Mouse (Mus musculus) liver, embryonic 14.5 days (tissue): Measurements from ENCODE around the gene P3h2.

ENCODE experiments used
- CTCF ChIP-seq: IDR thresholded peaks from 2 replicates; pipeline ENCODE4 v1.5.1; 2016; ENCODE audit warnings: antibody characterized with exemption, low read depth, control low read depth
- EP300 ChIP-seq: IDR thresholded peaks from 2 replicates; pipeline ENCODE4 v1.6.1; 2016; ENCODE audit warnings: antibody characterized with exemption, low read depth

- no peak for TF ChIP-seq CTCF
- no peak for TF ChIP-seq EP300
These were observed 63.7 kb downstream of the P3h2 start for GRCm38 (mm10) chr16:26041929-26042303.
